Mouse (Mus musculus) CH12.LX (cell line): ENCODE measurements around the gene Fitm2.

ENCODE experiments used
- CTCF ChIP-seq, 2 experiments: IDR thresholded peaks in 1 of 2; conservative IDR thresholded peaks in 1 of 2; 2 replicates each; pipeline ENCODE4 v1.5.1; 2011 to 2012; ENCODE audit warnings: low read depth in 2 of 2, low read length in 2 of 2, improper control_type of control experiment in 1 of 2, inconsistent platforms in 1 of 2, mild to moderate bottlenecking in 1 of 2, moderate library complexity in 1 of 2
- MYC ChIP-seq: IDR thresholded peaks from 2 replicates; pipeline ENCODE4 v1.6.1; 2011; ENCODE audit warnings: low read depth, mild to moderate bottlenecking, improper control_type of control experiment, low read length
- PAX5 ChIP-seq: IDR thresholded peaks from 2 replicates; pipeline ENCODE4 v1.6.1; 2012; ENCODE audit warnings: low read length, inconsistent platforms, mixed read lengths

- TF ChIP-seq MYC: no peak
- TF ChIP-seq CTCF (conservative IDR thresholded peaks at IDR 0.05 in 1 of 2, IDR thresholded peaks at IDR 0.05 in 1 of 2; ENCODE audit: low read depth in 2 of 2, low read length in 2 of 2): no peak
- no peak for TF ChIP-seq PAX5
Measured at GRCm38 (mm10) chr2:163433971-163434370, 38.5 kb downstream of the Fitm2 start.
